Mouse (Mus musculus) frontal cortex, postnatal 10 days (tissue): ENCODE measurements around the gene Twist2.

ENCODE experiments used
- DNase-seq, 2 experiments: peaks; one replicate each; pipeline ENCODE4 v3.0.0; 2022; ENCODE audit warnings: low spot score in 2 of 2, mixed read lengths in 1 of 2

The Twist2 gene

DNA sequence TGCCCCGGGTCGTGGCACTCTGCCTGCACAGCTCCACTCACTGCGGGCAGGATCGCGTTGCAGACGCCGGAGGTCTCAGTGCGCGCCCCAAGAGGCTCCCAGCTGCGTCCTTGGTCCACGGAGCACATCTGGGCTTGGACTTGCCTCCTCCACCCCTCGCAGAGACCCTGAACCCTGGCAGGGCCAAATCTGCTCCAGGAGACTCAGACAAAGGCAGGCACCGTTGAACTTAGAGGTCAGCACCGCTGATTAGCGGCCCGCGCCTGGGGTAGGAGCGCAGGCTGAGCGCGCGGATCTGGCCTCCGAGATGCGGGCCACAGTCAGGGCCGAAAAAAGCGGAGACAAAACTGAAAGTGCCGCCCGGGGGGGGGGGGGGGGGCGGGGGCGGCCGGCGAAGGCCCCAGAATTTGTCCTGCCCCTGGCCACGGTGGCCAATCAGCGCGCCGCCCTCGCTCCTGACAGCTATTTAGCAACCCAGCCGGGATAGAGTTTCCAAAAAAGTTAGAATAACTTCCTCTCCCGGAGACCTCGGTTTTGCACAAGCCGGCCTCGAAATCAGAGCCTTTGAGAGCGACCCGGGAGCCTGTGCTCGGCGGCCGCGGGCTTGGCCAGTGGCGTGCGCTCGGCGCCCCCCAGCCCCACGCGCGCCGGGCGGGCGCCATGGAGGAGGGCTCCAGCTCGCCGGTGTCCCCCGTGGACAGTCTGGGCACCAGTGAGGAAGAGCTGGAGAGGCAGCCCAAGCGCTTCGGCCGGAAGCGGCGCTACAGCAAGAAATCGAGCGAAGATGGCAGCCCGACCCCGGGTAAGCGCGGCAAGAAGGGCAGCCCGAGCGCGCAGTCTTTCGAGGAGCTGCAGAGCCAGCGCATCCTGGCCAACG is at the start of gene Twist2:
Twist2 (plus strand) TSS at position 495 of the 877 bp plus-strand sequence.
- DNase-seq = peak in 1 of 2 experiments; percentile 20

DNA sequence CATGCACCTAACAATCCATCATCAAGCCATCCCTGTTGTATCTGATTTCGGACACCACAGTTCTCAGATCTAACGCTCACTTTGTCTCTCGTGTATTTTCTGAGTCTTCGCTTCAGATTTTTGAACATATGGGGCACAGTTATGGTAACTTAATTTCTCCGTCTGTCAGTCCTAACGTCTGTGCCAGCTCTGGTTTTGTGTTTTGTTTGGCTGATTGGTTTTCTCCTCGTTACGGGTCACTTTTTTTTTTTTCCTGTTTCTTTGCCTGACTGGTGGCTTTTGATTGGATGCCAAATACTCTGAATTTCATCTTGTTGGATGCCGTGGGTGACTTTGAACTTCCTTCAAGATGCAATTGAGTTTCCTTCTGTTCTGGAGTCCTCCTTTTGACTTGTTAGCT is 48.3 kb upstream of the Twist2 start:
- DNase-seq = no peak

DNA sequence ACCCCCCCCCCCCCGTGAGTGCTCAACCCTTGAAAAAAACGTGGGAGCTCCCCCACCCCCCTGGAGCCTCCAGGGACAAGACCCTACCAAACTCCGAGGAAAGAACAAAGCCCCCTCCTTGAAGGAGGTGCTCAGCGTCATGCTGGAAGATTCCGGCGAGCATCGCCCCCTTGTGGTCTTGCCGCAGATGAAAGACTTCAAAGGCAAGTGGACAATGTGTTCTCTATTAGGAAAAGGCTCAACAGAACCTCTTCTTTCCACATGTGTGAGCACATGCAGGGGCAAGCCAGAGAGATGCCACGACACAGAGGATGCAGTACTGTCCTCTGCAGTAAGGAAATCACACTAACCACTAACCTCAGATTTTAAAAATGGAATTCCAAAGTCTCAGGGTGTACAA is 46.2 kb upstream of the Twist2 start:
- DNase-seq = peak; percentile 35 to 69

DNA sequence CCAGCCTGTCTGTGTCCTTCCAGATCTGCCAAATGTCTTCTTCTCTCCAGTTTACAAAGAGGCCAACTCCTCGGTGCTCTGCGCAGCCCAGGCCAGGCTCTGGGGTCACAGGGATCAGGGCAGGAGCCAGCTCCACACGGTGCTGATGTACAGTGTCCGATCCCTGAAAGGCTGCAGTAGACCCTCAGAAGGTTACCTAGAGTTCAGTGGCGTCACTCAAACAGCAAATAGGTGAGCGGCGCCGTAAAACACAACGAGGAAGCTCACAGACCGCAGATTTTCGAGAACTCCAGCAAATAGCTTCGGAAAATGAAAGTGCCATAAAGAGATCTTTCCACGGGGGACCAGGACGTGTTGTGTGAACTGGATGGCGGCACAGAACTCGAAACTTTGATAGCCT is 44.0 kb upstream of the Twist2 start:
- no peak for DNase-seq

DNA sequence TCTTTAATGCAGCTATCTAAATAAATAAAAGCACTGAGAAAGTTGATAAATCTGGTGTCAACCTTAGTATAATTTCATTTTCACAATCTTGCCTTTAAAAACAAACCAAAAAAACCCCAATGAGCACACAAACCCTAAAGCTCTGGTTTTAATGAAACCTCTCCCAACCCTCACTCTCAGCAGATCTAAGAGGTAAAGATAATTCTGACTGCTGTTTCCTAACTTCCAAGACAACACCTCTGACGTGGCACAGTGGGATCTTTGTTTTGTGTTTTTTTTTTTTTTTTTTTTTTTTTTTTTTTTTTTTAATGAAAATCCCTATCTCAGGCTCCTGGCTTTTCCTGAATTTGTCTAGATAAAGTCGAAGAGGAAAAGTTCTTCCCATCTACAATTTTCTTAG is 43.1 kb upstream of the Twist2 start:
- DNase-seq = no peak

DNA sequence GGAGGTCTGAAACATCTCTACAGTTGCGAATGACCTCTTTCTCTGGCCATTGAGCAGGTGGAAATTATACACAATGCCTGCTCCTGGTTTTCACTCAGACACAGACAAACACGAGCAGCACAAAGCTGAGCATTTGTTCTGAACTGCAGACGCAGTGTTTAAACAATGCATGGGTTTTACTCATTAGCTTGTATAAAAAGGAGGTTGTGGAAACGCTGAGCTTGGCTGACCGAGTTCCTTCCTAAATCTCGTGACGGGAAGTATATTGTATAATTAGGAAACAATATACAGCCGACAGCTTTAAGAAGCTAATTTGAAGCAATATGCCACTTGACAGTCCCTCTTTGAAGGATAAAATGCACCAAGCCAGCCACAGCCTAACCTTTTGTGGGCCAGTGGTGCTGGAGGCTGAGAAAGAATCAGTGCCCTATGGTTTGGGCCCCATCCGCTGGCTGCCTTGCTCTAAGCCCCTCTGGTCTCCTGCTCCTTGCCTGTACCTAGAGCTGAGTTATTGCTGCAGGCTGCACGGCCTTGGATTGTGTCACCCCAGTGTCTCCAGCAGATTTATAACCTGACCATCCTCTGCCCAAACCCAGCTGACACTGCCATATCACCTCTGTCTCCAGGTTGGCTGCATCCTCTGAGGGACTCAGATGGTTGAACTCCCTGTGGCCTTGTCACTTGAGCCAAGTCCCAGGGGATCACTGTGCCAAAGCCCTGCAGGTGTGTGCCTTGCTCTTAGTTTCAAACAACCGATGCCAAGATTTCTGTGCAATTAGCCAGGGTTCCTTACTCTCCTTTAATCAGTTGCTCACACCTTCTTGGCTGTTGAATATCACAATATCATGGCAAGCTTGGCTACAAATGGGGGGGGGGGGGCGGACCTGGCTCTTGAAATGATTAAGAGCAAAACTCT is 42.4 kb upstream of the Twist2 start:
- no peak for DNase-seq

DNA sequence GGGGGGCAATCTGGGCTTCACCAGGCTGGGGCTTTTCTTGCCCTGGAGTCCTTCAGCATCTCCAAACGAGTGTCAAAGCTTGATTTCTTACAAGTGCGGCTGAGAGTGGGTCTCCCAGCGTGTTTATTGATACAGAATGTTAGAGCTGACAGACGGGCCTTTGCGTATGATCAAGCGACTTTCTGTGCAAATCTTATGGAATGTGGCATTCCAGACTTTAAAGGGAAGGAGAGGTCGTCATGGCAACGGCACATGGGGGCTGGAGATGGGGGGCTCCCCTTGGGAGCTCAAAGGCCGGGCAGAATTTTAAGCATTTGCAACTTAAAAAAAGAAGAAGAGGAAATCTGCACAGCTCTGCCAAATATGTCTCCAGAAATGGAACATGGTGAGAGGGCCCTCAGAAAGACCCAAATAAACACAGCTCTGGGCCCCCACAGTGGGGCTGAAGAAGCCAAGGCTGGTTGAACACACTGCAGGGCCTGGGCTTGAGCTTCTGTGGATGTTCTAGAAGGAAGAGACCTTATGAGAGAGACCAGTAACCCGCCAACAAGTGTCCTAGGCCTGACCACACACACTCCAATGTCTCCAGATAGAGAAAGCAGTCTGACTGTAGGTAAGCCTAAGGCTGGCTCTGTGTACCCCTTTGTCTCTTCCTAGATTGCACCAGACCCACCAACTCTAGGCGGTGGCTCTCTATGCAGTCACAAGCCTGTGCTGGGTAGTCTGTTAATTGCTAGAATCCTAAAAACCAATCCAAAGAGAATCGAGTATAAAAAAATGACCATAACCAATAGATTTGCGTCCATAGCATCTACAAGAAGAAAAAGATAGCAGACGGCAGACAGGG is 40.9 kb upstream of the Twist2 start:
- peak; percentile 37 to 42 for DNase-seq

DNA sequence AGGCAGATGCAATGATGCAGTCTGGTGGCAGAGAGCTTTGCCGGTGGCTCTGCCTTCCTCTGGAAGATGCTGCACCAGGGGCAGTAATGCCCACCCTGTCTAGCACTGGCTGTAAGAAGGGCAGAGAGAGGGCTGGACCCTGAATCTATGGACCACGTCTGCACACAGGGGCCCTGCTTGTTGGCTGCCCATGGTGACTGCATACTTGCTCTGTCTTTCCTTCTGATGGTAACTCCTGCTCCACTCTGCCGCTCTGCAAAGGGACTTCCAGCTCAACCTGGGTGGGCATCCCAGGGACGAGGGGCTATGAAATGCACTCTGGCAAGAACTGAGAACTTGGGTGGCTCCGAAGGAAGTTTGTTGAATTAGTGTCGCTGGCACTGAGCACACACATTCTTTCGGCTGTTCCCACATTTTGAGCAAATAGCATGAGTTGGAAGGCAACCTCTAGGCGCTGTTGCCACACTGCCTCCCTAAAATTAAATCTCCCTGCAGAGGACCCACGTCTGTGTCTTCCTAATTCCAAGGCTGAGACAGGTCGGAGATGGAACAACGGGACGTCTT is 38.7 kb upstream of the Twist2 start:
- DNase-seq = no peak

DNA sequence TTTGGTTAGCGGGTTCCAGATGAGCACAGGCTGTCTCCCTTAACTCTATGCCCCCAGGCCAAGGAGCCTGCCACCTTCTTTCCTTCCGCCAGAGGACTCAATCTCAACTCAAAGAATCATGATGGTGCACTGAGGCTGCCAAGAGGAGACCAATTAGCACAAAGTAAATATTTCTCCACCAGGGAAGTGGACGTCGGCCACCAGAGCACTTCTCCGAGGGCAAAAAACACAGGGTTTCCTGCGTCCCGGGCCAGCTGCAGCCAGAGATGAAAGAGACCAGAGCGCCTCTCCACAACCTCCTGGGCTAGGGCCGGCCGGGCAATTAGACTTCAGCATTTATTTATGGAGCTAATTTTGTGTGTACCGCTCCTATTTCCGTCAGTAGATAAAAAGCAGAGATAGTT is 31.0 kb upstream of the Twist2 start:
- DNase-seq = no peak

DNA sequence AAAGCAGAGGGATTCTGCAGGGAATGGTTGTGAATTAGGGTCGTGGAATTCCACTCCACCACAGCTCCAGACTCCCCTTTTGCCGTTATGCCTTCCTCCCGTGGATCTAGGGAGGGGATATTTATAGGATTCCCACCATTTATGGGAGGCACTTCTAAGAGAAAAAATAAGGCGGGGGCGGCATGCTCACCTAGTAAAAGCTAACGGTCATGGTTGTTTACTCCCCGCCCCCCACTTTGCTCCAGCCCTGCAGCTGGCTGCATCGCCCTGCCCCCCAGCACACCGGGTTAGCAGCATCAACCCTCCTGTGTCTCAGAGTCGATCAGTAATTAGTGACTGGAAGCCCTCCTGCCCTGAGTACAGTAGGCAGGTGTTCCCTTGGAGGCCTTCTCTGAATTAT is 30.6 kb upstream of the Twist2 start:
- no peak for DNase-seq

DNA sequence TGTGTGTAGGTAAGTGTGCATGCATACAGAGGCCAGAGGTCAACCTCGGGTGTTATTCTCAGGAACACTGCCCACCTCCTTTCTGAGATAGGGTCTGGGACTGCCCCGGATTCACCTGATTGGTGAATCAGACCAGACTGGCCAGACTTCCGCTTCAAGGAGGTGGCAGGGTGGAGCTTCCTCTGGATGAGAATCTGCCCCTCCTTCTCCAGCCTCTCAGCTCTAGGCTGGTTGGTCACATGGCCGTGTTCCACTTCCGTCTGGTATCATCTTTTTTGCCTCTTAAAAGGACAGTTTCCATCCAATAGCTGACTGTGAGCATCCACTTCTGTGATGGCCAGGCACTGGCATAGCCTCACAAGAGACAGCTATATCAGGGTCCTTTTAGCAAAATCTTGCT is 24.3 kb upstream of the Twist2 start:
- DNase-seq = no peak

DNA sequence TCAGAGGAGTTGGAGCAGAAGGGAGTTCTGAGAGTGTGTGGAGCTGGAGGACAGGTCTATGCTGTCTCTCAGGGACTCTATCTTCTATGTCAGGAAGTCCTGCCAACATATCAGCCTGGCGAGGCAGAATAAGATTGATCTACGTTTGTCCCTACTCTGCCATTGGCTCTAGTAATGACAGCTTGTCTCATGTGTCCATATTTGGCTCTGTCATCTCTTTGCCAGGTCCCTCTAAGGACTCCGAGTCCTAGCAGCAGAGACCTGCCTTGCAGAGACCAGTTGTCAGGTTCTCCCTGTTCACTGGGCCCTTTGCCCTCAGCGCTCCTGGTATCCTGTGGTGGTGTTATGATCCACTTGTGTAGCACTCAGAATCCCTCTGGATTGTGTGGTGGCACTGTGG is 21.4 kb upstream of the Twist2 start:
- no peak for DNase-seq

DNA sequence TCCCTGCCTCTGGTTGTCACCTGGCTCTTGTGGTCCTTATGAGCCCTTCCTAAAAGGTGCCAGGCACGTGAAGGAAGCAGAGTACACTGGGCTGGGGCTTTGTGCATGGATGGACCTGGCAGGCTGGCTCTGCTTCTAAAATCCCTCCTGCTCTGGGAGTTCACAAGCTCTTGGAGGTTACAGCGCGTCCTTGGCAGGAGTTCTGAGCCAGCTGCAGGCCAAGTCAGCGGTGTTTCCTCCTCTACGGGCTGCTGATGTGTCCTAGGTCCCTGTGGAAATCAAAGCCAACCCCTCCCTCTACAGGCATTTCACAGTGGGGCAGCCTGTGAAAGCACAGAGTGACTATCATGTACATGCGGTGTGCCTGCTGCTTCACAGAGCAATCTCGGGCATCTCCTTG is 20.1 kb upstream of the Twist2 start:
- DNase-seq = no peak

DNA sequence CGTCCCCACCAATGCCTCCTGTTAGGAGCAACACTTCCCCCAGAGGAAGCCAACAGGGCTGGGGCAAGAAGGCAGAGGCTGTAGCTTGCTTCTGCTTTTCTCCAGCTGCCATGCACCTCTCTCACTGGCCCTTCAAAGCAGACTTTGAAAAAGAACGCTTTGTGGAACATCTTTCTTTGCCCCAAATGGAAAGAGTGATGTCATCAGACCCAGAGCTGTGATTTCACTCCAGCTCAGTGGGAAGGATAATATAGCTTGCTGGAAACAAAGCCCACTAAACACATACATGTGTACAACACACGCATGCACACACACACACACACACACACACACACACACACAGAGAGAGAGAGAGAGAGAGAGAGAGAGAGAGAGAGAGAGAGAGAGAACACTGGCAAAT is 17.1 kb upstream of the Twist2 start:
- no peak for DNase-seq

DNA sequence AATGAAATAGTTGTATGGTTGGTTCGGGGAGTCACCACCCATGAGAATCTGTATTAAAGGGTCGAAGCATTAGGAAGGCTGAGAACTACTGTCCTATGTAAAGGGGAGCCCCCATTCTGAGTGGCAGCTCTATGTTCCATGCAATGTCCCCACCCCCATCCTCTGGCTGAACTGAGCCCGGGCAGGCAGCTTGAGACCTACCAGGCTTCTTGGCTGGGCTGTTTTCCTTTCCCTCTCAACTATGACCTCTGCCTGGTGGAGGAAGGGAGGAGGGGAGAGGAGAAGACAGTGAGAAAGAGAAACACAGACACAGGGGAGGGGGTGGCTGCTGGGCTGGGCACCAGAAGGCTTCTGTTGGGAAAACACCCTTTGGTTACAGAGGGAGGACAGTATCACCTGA is 1.9 kb upstream of the Twist2 start:
- DNase-seq = no peak

DNA sequence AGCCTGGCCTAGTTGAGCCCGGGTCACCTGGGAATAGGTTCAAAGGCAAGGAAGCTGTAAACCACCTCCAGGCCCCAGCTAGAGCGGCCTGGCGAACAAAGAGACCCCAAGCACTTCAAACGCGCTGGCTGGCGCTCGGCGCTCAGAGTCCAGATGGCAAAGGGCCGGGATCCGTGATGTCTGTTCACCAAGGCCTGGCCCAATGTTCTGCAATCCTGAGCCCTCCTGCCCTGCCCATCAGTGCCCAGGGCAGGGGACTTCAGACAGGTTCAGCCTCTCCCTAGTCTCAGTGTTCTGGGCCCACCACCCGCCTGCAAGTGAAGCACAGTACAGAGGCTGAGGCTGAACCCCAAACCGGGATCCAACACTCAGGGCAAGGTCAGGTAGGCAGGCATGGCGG is 913 bp upstream of the Twist2 start:
- no peak for DNase-seq

DNA sequence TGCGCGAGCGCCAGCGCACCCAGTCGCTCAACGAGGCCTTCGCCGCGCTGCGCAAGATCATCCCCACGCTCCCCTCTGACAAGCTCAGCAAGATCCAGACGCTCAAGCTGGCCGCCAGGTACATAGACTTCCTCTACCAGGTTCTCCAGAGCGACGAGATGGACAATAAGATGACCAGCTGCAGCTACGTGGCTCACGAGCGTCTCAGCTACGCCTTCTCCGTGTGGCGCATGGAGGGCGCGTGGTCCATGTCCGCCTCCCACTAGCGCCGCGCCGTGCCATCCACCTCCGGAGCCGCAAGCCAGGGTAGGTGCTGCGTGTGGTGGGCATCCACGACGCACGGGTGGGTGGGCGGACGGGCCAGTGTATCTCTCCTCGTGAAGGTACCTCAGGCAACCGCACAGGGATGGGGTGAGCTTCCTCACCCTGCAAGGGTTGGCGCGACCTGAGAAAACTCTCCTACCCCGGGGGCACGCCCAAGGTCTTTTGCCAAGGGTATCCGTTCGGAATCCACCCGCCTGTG is 644 bp downstream of the Twist2 start:
- DNase-seq = peak in 1 of 2 experiments; percentile 19

DNA sequence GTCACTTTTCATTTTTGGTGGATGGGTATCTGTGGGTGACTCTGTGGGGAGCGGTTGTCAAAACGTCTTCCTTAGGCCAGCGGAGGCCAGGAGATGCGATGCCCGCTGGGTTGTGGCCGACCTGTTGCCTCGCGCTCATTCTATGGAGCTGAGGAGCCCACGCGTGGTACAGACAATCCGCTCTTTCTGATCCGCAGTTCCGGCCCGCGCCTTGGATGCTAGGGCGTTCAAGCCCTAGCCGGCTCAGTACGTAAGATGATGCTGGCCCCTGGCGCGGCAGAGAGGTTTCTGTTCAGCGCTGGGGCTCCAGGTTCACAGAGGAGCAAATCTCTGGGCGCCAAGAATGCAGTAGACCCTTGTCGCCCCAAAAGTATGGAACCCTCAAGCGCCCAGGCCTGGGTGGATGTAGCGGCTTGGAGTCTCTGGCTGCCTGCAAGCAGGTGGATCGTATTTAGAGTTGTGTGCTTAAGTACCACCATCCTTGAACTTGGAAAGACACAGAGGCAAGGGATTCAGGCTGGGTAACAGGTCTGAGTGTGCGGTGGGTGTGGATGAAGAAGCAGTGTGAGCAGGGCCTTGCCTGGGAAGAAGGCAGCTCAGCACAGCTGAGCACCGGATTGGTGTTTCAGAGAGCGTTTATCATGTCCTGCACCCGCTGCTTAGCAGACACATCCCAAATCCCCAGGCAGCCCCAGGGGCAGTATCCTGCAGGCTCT is 1.3 kb downstream of the Twist2 start:
- DNase-seq = no peak

DNA sequence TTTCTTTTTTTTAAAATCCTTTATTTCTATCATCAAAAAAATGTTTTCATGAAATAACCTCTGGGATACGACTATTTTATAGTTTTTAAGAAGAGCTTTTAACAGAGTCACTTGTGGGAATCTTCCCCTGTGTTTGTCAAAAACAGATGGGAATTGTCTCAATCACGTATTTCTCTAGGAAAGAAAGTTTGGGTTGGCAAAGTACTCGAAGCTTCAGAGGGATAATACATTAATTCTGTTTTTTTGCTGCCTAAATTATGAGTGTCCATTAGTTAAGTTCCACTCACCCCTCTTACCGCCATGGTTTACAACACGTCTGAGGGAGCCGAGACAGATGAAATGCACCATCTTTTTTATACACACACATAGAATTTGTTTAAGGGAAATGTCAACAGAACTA is 2.2 kb downstream of the Twist2 start:
- no peak for DNase-seq

DNA sequence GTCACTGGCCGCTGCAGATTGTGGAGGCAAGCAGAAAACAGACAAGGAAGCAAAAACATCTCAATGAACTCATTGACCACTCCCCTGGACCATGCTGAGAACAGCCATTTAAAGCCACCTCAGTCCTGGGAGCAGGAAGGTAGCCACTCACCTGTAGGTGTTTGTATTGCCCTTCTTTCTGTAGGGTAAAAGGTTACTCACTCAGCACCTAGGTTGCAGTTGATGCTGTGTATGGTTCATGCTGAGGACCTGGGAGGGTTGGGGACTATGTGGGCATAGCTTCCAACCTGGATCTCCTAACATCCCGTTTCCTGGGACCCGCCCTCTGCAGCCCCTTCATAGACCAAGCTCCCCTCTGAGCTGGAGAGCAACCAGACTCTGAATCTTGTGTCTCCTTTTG is 14.8 kb downstream of the Twist2 start:
- no peak for DNase-seq

DNA sequence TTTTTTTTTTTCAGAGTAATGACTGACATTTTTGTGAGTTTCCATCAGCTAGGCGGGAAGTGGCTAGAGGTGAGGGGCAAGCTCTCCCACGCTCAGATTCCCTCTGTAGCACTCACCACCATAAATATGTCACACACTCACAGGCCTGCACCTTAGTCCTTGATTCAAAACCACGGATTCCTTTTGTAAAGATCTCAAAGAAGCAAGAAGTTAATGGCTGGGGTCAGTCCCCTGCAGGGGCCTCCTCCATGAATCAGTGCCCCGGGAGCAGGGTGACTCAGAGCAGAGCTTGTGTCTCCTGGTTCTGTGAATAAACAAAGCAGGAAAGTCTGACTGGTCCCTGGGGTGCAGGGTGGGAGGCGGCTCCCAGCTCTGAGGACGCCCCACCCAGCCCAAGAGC is 15.3 kb downstream of the Twist2 start:
- DNase-seq = no peak
